Mouse (Mus musculus): ENCODE results near the gene Gm26920.

Gene Gm26920

DNA sequence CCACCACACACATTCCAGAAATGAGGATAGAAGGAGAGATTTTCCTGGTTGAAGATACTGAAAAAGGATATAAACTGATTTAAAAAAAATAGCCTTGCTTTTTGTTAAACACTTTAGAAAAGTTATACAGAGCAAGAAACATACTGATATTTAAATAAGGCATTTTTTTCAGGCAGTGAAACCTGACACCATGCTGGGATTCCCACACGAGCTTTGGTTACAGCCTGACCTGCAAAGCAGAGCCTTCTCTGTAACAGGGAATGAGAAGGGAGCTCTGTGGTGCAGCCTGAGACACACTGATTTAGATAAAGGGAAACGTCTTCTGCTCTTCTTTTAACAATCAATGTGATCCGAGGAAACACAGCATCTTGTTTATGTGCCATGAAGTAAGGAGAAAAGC lies 36.6 kb downstream of the Gm26920 start:
- in situ Hi-C loops (cut with MboI) = no loop called here

DNA sequence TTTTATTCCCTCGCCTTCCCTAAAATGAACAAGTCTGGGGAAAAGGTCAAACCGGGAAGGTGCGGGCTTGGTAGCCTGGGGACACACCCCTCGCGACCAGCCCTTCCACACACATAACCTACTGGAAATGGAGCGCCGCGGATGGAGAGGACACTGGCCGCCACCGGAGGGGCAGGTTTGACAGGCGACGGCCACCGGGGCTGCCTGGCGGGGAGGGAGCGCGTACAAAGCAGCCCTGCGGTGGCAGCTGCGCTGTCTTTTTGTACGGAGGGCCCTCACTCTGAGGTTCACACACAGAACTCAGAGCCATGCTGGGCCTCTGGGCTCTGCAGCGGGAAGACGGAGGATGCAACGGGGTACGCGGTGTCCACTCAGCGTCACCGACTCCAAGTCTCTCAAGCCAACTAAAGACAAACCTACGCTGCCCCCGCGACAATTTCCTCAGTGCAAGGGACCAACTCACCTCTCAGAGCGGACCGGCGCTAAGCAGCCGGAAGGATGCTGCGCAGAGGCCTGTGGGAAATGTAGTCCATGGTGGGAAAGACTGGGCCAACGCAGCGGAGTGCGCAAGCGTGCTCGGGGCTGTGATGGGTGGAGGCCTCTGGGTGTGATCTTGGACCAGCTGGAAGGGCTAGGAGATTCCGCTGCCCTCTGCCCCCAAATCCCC lies 39.2 kb downstream of the Gm26920 start, which contains the start of gene Zfp14:
Zfp14 (minus strand) TSS at position 499 of the 667 bp plus-strand sequence.
- in situ Hi-C loops (cut with MboI) = no loop called here

GRCm38 (mm10) chr7:30048126-30048525 lies 42.1 kb downstream of the Gm26920 start:
- in situ Hi-C loops (cut with MboI) = no loop called here

- in situ Hi-C loops (cut with MboI) = no loop called here
Observed at GRCm38 (mm10) chr7:30044354-30044753, 45.9 kb downstream of the Gm26920 start.

GRCm38 (mm10) chr7:30034331-30034730 lies 55.9 kb downstream of the Gm26920 start:
- in situ Hi-C loops (cut with MboI) = no loop called here

- in situ Hi-C loops (cut with MboI) = no loop called here
Observed at GRCm38 (mm10) chr7:30031379-30031778, 58.8 kb downstream of the Gm26920 start.

DNA sequence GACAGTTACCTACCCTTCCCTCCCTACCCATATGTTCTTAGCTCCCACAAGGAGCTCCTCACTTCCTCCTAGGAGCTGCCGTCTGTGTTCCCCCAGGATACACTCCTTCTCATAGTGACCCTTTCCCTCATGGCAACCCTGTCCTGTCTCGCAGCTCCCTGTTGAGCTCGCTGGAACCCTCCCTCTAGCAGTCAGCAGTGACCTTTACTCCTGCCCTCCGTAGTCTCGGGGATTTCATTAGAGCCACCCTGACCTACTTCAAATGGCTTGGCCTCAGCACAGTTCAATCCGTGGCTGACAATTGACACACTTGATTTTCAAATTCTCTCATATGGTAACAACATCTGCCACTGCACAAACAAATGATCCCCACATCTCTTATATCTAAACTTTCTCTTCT lies 59.5 kb downstream of the Gm26920 start:
- in situ Hi-C loops (cut with MboI) = no loop called here

DNA sequence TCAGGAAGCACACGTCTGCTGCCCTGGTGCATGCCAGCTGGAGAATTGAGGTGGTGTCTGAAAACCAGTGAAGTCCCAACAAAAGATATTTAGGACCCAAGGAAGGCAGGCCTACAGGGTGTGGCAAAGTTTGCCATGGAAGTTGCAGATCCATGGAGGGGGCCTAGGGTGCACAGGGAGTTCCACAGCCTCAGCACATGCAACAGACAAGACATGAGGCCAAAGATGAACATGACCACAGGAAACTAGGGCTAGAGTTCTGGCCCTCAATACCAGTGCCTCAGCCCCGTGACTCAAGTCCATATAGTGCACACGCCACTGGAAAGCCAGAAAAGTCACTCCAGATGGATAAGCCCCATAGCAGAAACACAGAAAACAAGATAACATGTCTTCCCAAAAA lies 61.6 kb downstream of the Gm26920 start:
- in situ Hi-C loops (cut with MboI) = no loop called here

- in situ Hi-C loops (cut with MboI) = no loop called here
Observed at GRCm38 (mm10) chr7:30027331-30027730, 62.9 kb downstream of the Gm26920 start.

DNA sequence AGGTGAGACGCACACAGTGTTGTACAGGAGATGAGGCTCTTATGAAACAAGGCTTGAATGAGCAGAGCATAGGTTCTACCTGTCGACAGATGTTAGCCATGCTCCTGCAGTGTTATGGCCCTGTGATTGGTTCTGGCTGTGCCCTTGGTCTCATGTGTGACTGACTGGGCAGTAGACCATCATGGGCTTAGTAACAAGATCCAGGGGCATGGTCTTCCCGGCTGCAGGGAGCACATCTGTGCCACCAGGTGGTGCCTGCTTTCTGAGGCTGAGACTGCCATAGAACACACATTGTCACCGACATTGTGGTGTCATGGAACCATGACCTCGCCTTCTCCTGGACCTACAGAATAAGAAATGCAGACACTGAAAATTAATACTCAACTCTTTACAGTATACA lies 64.9 kb downstream of the Gm26920 start:
- in situ Hi-C loops (cut with MboI) = no loop called here

DNA sequence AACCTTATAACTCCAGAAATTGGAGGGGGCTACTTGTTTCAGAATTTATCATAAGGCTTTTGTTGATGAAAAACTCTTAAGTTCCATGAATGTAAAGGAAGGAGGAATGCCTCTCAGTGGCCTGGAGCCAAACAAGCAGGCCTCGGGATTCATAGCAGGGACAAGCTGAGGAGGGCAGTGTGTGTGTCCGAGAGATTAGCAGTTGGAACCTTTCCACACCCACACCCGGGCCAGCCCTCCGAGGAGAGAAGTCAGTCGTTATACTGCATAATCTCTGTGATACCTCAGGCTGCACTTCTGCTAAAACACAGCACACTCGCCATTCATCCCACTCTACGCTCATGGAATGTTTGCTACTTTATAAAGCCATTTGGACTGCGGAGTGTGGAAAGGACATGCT lies 66.4 kb downstream of the Gm26920 start:
- in situ Hi-C loops (cut with MboI) = no loop called here

GRCm38 (mm10) chr7:30023324-30023723 lies 66.9 kb downstream of the Gm26920 start:
- in situ Hi-C loops (cut with MboI) = no loop called here

- in situ Hi-C loops (cut with MboI) = no loop called here
Observed at GRCm38 (mm10) chr7:30019543-30019942, 70.7 kb downstream of the Gm26920 start.

- in situ Hi-C loops (cut with MboI) = no loop called here
Observed at GRCm38 (mm10) chr7:30017226-30017625, 73.0 kb downstream of the Gm26920 start.

DNA sequence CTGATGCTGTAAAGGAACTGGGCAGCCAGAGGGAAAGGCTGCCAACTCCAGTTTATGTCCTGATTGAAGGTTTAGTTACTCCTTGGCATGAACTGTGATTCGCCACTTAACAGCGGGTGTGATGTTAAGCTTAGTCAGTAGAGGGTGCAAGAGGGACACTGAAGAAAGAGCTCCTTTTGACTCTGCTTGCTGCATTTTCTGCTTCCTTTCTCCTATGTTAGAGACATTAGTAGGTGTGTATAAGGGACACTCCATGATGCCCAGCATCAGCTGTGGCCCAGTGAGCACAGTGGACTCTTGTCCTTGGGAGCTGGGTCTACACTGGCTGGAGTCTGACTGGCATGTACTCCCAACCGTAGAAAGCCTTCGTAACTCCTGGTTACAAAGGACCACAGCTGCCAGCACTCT lies 77.2 kb downstream of the Gm26920 start:
- in situ Hi-C loops (cut with MboI) = no loop called here

- in situ Hi-C loops (cut with MboI) = no loop called here
Observed at GRCm38 (mm10) chr7:30010551-30011195, 79.5 kb downstream of the Gm26920 start.

DNA sequence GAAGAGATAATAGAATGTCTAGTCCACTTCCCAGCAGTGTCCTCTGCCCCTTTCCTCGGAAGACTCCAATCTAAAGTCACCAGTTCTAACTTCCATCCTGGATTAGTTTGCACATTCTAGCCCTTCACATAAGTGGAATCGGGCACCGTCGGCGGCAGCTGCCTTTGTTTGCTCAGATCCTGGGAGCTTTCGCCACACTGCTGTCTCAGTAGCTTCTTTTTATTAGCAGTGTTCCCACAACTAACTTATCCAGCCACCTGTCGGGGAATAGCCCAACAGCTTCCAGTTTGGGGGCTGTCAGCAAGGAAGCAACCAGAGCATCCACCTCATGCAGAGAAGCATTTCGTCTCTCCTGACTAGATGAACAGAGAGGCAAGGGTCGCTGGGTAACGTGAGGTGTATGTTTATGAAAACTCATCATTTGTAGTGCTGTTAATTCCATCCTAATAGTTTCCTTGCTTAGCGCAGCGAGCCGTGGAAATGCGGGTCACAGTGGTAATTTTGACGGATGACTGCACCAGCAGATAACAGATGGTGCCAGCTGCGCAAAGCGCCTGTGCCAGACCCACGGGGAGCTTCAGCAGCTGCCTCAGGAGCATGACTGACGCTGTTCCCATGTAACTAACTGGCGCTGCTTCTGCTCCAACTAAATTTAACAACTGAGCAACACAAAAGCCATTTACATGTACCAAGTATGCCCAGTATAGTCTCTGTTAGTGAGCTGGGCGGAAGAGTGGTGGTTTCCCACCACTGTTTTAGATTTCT lies 80.7 kb downstream of the Gm26920 start:
- in situ Hi-C loops (cut with MboI) = no loop called here

GRCm38 (mm10) chr7:30008020-30008690 lies 82.1 kb downstream of the Gm26920 start:
- in situ Hi-C loops (cut with MboI) = no loop called here

DNA sequence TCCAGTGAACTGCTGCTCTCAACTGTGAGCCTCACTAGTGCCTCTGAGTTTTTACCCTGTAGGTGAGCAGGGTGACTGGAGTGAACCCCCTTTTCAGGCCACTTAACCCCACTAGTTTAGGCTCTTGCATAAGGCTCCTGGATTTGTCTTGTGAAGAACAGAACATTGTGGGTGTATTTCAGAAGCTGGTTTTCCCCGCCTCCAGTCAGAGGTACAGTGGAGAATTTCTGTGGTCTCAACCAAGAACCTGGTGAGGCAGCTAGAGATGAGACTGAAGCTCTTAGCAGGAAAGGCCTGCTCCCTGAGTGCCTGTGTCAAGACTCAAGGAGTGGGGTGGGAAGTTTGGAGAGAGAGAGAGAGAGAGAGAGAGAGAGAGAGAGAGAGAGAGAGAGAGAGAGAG lies 82.6 kb downstream of the Gm26920 start:
- in situ Hi-C loops (cut with MboI) = no loop called here

Data from mature B cell (primary cell).